In the genomic region with DNA sequence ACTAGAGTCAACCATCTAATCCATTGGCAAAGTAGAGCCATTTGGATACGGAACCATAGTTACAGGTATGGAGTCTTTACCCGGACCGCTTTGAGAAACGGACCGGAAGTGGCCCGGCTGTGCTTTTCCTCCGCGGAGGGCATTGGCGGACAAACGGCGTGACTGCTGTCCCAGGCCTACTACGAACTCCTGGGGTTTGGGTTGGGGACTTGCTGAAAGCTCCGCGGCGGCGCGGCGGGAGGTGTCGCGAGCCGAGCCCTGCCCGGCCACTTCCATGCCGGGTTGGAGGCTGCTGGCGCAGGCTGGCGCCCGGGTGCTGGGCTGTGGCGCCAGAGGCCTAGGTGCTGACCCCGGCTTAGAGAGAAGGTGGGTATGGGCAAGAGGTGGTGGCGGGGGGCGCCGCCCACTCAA, we compare ENCODE assay signal across 8 mouse cellular contexts. TPM values are rescaled to one million over a fixed set of nuclear protein-coding genes. Genes with fewer than 3 reads are reported as not detected.
DNase-seq lines count a peak whose midpoint lies in the region; ATAC-seq and TF ChIP-seq lines count a peak whose summit lies in the region.

A gene (plus strand): TSS at position 93 of the 411 bp plus-strand sequence.

- TF ChIP-seq POLR2A in bone marrow macrophage, adult 2 months (IDR thresholded peaks at IDR 0.05; ENCODE audit: borderline replicate concordance, low read depth, low read length) = no peak
- TF ChIP-seq POLR2A in embryonic fibroblast, embryonic 13.5 days (IDR thresholded peaks at IDR 0.05; ENCODE audit: low read depth, low read length) = peak; percentile 59

- under 1% methylated on average over 31 of the region's 31 CpGs for WGBS in heart, embryonic 10.5 days
- under 1% methylated on average over 31 of the region's 31 CpGs for whole genome bisulfite sequencing in kidney, embryonic 15.5 days

- no peaks in the 10 kb centered on the region for H3K9me3 ChIP-seq in heart, embryonic 10.5 days
- H3K9me3 ChIP-seq in kidney, embryonic 15.5 days (replicated peaks) = no peaks in the 10 kb centered on the region

- peak within 1 kb of the TSS; percentile 71 for H3K4me2 ChIP-seq in kidney, embryonic 15.5 days

- H3K27ac ChIP-seq in bone marrow macrophage, adult 2 months (ENCODE audit: insufficient read depth, low read depth, low read length) = peak within 1 kb of the TSS; percentile 66
- H3K27ac ChIP-seq in embryonic fibroblast, embryonic 13.5 days (ENCODE audit: insufficient read depth, low read length) = no peak within 1 kb of the TSS
- peak within 1 kb of the TSS; percentile 94 for H3K27ac ChIP-seq in heart, embryonic 10.5 days
- peak within 1 kb of the TSS; percentile 87 for H3K27ac ChIP-seq in kidney, embryonic 15.5 days

- no peaks in the 10 kb centered on the region for H3K27me3 ChIP-seq in heart, embryonic 10.5 days (ENCODE audit: insufficient read depth, poor library complexity, severe bottlenecking)
- no peaks in the 10 kb centered on the region for H3K27me3 ChIP-seq in kidney, embryonic 15.5 days

- ATAC-seq in kidney, embryonic 15.5 days (replicated peaks; ENCODE audit: low FRiP score) = peak; percentile 85
- peak; percentile 78 for ATAC-seq in monocyte, adult 5-6 weeks (replicated peaks; ENCODE audit: insufficient number of reproducible peaks, low FRiP score, low TSS enrichment, poor library complexity, severe bottlenecking)

- DNase-seq in A20 (ENCODE audit: low read depth, low spot score) = peak; percentile 89
- peak; percentile 91 for DNase-seq in heart, embryonic 10.5 days (ENCODE audit: low spot score)
- DNase-seq in liver = peak; percentile 81
- peak; percentile 80 to 93 for DNase-seq in spleen, postnatal 4 days (ENCODE audit: low spot score in 2 of 2)

- peaks cover 2% of the 10 kb centered on the region; the same call in 1 of the 2 replicates for H3K4me1 ChIP-seq in bone marrow macrophage, adult 2 months (ENCODE audit: control insufficient read depth, insufficient read depth, low read length)
- H3K4me1 ChIP-seq in embryonic fibroblast, embryonic 13.5 days (ENCODE audit: control insufficient read depth, insufficient read depth, low read length) = no peaks in the 10 kb centered on the region
- H3K4me1 ChIP-seq in heart, embryonic 10.5 days = peaks cover 6% of the 10 kb centered on the region; the same call in 1 of the 2 replicates
- peaks cover 7% of the 10 kb centered on the region; the same call in 1 of the 2 replicates for H3K4me1 ChIP-seq in kidney, embryonic 15.5 days

- TF ChIP-seq CTCF in bone marrow macrophage, adult 2 months (IDR thresholded peaks at IDR 0.05; ENCODE audit: low read depth, low read length) = no peak
- TF ChIP-seq CTCF in embryonic fibroblast, embryonic 13.5 days (IDR thresholded peaks at IDR 0.05; ENCODE audit: borderline replicate concordance, insufficient read depth, low read length) = no peak

- peak within 1 kb of the TSS; percentile 100 for H3K9ac ChIP-seq in kidney, embryonic 15.5 days

- peak within 1 kb of the TSS; percentile 90 for H3K4me3 ChIP-seq in bone marrow macrophage, adult 2 months (ENCODE audit: insufficient read depth, low read length)
- peak within 1 kb of the TSS; percentile 72 for H3K4me3 ChIP-seq in embryonic fibroblast, embryonic 13.5 days (ENCODE audit: insufficient read depth, low read length)
- H3K4me3 ChIP-seq in heart, embryonic 10.5 days = peak within 1 kb of the TSS; percentile 84
- H3K4me3 ChIP-seq in kidney, embryonic 15.5 days (replicated peaks) = peak within 1 kb of the TSS; percentile 100

- H3K36me3 ChIP-seq in heart, embryonic 10.5 days = peaks cover 30% of the 10 kb centered on the region
- peaks cover 36% of the 10 kb centered on the region for H3K36me3 ChIP-seq in kidney, embryonic 15.5 days

RNA-seq across cellular contexts. Expression of the gene that starts here (rescaled TPM):
- 43.1 and 52.9 TPM in 2 replicates for polyA plus RNA-seq in bone marrow macrophage, adult 2 months (2012; ENCODE audit: insufficient read depth, insufficient read length, missing spikeins)
- 82.7 and 94.2 TPM in 2 replicates for polyA plus RNA-seq in embryonic fibroblast, embryonic 13.5 days (2011; ENCODE audit: insufficient read length, low read depth, missing spikeins)
- polyA plus RNA-seq in heart, embryonic 10.5 days (2016; fragmentation: Nextera tagmentation; extraction: Ambion mirVana) = 118 and 120 TPM in 2 replicates
- 104 and 107 TPM in 2 replicates for polyA plus RNA-seq in kidney, embryonic 15.5 days (2015; fragmentation: Nextera tagmentation; extraction: Ambion mirVana)
- 40.3 to 53.0 TPM (median 43.7 TPM) in 3 replicates for total RNA-seq in monocyte, adult 5-6 weeks (2017)
